Mouse (Mus musculus): ENCODE measurements around the gene Tprn.
"Not testable (repeated sequence)": the region's sequence is repeated elsewhere in the genome, so short reads cannot be mapped to it uniquely, and the experiment has no call there.

Tprn gene

GRCm38 (mm10) chr2:25237522-25237921 lies 24.9 kb upstream of the Tprn start:
- in situ Hi-C loops (cut with MboI), result no loop called here

GRCm38 (mm10) chr2:25238106-25238505 lies 24.3 kb upstream of the Tprn start:
- in situ Hi-C loops (cut with MboI), result no loop called here

GRCm38 (mm10) chr2:25239766-25240165 lies 22.7 kb upstream of the Tprn start:
- in situ Hi-C loops (cut with MboI), result no loop called here

GRCm38 (mm10) chr2:25240310-25240709 lies 22.1 kb upstream of the Tprn start:
- in situ Hi-C loops (cut with MboI), result no loop called here

- in situ Hi-C loops (cut with MboI), result no loop called here
Measured at GRCm38 (mm10) chr2:25240723-25241437, 21.5 kb upstream of the Tprn start.

- in situ Hi-C loops (cut with MboI), result no loop called here
Measured at GRCm38 (mm10) chr2:25241438-25241775, 21.0 kb upstream of the Tprn start.

GRCm38 (mm10) chr2:25242101-25242506 lies 20.3 kb upstream of the Tprn start, which contains the start of the genes Rnf208 and Cysrt1:
Gene Rnf208, plus strand, starts transcription at chr2:25242255.
Gene Cysrt1, minus strand, starts transcription at chr2:25242452.
- in situ Hi-C loops (cut with MboI), result no loop called here

GRCm38 (mm10) chr2:25243342-25243741 lies 19.1 kb upstream of the Tprn start:
- in situ Hi-C loops (cut with MboI), result no loop called here

GRCm38 (mm10) chr2:25244144-25244543 lies 18.3 kb upstream of the Tprn start:
- in situ Hi-C loops (cut with MboI), result no loop called here

- in situ Hi-C loops (cut with MboI), result no loop called here
Measured at GRCm38 (mm10) chr2:25246183-25247072, 16.0 kb upstream of the Tprn start, which contains the start of gene AL732309.1. Gene AL732309.1, minus strand, starts transcription at chr2:25246863.

GRCm38 (mm10) chr2:25252331-25252730 lies 10.1 kb upstream of the Tprn start:
- in situ Hi-C loops (cut with MboI), result no loop called here

- in situ Hi-C loops (cut with MboI), result no loop called here
Measured at GRCm38 (mm10) chr2:25255284-25255779, 7.1 kb upstream of the Tprn start, which contains the start of gene Tmem203. Gene Tmem203, plus strand, starts transcription at chr2:25255439.

GRCm38 (mm10) chr2:25256443-25257109 lies 5.8 kb upstream of the Tprn start:
- in situ Hi-C loops (cut with MboI), result not testable (repeated sequence)

GRCm38 (mm10) chr2:25257250-25257649 lies 5.2 kb upstream of the Tprn start:
- in situ Hi-C loops (cut with MboI), result not testable (repeated sequence)

GRCm38 (mm10) chr2:25258887-25259286 lies 3.5 kb upstream of the Tprn start:
- in situ Hi-C loops (cut with MboI), result no loop called here

- in situ Hi-C loops (cut with MboI), result no loop called here
Measured at GRCm38 (mm10) chr2:25261870-25262269, 548 bp upstream of the Tprn start.

- in situ Hi-C loops (cut with MboI), result no loop called here
Measured at GRCm38 (mm10) chr2:25262795-25263622, 591 bp downstream of the Tprn start.

GRCm38 (mm10) chr2:25263623-25264285 lies 1.3 kb downstream of the Tprn start:
- in situ Hi-C loops (cut with MboI), result no loop called here

- in situ Hi-C loops (cut with MboI), result no loop called here
Measured at GRCm38 (mm10) chr2:25264286-25264660, 1.9 kb downstream of the Tprn start.

GRCm38 (mm10) chr2:25264851-25265250 lies 2.4 kb downstream of the Tprn start:
- in situ Hi-C loops (cut with MboI), result no loop called here
